Mouse (Mus musculus): ENCODE measurements around the gene Cks1b. TPM values are rescaled to one million over a fixed set of nuclear protein-coding genes. Genes with fewer than 3 reads are reported as not detected.

Gene Cks1b
- polyA plus RNA-seq (2014; fragmentation: Nextera tagmentation; extraction: Ambion mirVana), result 510 and 525 TPM in 2 replicates

GRCm38 (mm10) chr3:89418170-89418860, at the start of gene Cks1b, which contains the start of gene Shc1:
Cks1b (minus strand) TSS chr3:89418383.
Shc1 (plus strand) TSS chr3:89418443.
- Histone ChIP-seq H3K4me2 (ENCODE audit: low read length) (peak within 1 kb of the TSS; percentile 98), H3K36me3 (ENCODE audit: control insufficient read depth, insufficient read depth, low read length) (peaks cover 29% of the 10 kb centered on the region), H3K9ac (ENCODE audit: low read length) (peak within 1 kb of the TSS; percentile 65), H3K4me3 (ENCODE audit: low read depth, low read length) (peak within 1 kb of the TSS; percentile 84), H3K4me1 (replicated peaks; ENCODE audit: control insufficient read depth, insufficient read depth, low read length) (peaks cover 29% of the 10 kb centered on the region), H3K9me3 (ENCODE audit: control insufficient read depth, low read length) (no peaks in the 10 kb centered on the region), H3K27ac (ENCODE audit: low read depth) (peak within 1 kb of the TSS; percentile 98), H3K27me3 (replicated peaks; ENCODE audit: control insufficient read depth, insufficient read depth, low read length) (no peaks in the 10 kb centered on the region)
- WGBS, result under 1% methylated on average over 39 of the region's 39 CpGs
- ATAC-seq (replicated peaks; ENCODE audit: low FRiP score, low TSS enrichment, low read depth) (peak; percentile 93), DNase-seq (ENCODE audit: low spot score) (peak; percentile 95)

- H3K9ac ChIP-seq (ENCODE audit: low read length), result peak overlapping the region; percentile 71
- under 1% methylated on average over 34 of the region's 36 CpGs for WGBS
- peak; percentile 98 for DNase-seq (ENCODE audit: low spot score)
These were observed 41.0 kb upstream of the Cks1b start for GRCm38 (mm10) chr3:89458965-89459807.

GRCm38 (mm10) chr3:89458372-89458964, 40.3 kb upstream of the Cks1b start:
- H3K4me2 ChIP-seq (ENCODE audit: low read length), result peak overlapping the region; percentile 73
- WGBS, result 45% methylated on average over 13 of the region's 13 CpGs
- no peaks in the 10 kb centered on the region for H3K27me3 ChIP-seq (replicated peaks; ENCODE audit: control insufficient read depth, insufficient read depth, low read length)
- peak; percentile 67 for ATAC-seq (replicated peaks; ENCODE audit: low FRiP score, low TSS enrichment, low read depth)
- H3K27ac ChIP-seq (ENCODE audit: low read depth), result peak overlapping the region; percentile 84; the same call in 1 of the 2 replicates
- H3K4me3 ChIP-seq (ENCODE audit: low read depth, low read length), result peak overlapping the region; percentile 73
- no peaks in the 10 kb centered on the region for H3K9me3 ChIP-seq (ENCODE audit: control insufficient read depth, low read length)
- H3K9ac ChIP-seq (ENCODE audit: low read length), result no peak overlapping the region
- H3K4me1 ChIP-seq (replicated peaks; ENCODE audit: control insufficient read depth, insufficient read depth, low read length), result 0 out of 2 replicates have a peak, but pooled peaks cover 3% of the 10 kb centered on the region
- H3K36me3 ChIP-seq (ENCODE audit: control insufficient read depth, insufficient read depth, low read length), result 0 out of 2 replicates have a peak, but pooled peaks cover 6% of the 10 kb centered on the region
- DNase-seq (ENCODE audit: low spot score), result no peak

More at GRCm38 (mm10) chr3:89458965-89459807, 41.0 kb upstream of the Cks1b start:
- Histone ChIP-seq H3K4me3 (ENCODE audit: low read depth, low read length) (peak overlapping the region; percentile 73), H3K4me2 (ENCODE audit: low read length) (peak overlapping the region; percentile 73), H3K27me3 (replicated peaks; ENCODE audit: control insufficient read depth, insufficient read depth, low read length) (no peaks in the 10 kb centered on the region), H3K4me1 (replicated peaks; ENCODE audit: control insufficient read depth, insufficient read depth, low read length) (0 out of 2 replicates have a peak, but pooled peaks cover 3% of the 10 kb centered on the region), H3K9me3 (ENCODE audit: control insufficient read depth, low read length) (no peaks in the 10 kb centered on the region), H3K27ac (ENCODE audit: low read depth) (peak overlapping the region; percentile 84), H3K36me3 (ENCODE audit: control insufficient read depth, insufficient read depth, low read length) (0 out of 2 replicates have a peak, but pooled peaks cover 10% of the 10 kb centered on the region)
- ATAC-seq (replicated peaks; ENCODE audit: low FRiP score, low TSS enrichment, low read depth), result peak; percentile 88

- H3K36me3 ChIP-seq (ENCODE audit: control insufficient read depth, insufficient read depth, low read length), result 0 out of 2 replicates have a peak, but pooled peaks cover 2% of the 10 kb centered on the region
- no peak overlapping the region for H3K9ac ChIP-seq (ENCODE audit: low read length)
- ATAC-seq (replicated peaks; ENCODE audit: low FRiP score, low TSS enrichment, low read depth) (no peak), DNase-seq (ENCODE audit: low spot score) (peak; percentile 90)
- no peaks in the 10 kb centered on the region for H3K9me3 ChIP-seq (ENCODE audit: control insufficient read depth, low read length)
- H3K27ac ChIP-seq (ENCODE audit: low read depth), result no peak overlapping the region
- 37% methylated on average over 10 of the region's 10 CpGs for WGBS
- H3K27me3 ChIP-seq (replicated peaks; ENCODE audit: control insufficient read depth, insufficient read depth, low read length), result no peaks in the 10 kb centered on the region
- H3K4me2 ChIP-seq (ENCODE audit: low read length), result no peak overlapping the region
- H3K4me1 ChIP-seq (replicated peaks; ENCODE audit: control insufficient read depth, insufficient read depth, low read length), result 0 out of 2 replicates have a peak, but pooled peaks cover 3% of the 10 kb centered on the region
- H3K4me3 ChIP-seq (ENCODE audit: low read depth, low read length), result no peak overlapping the region
These were observed 38.8 kb upstream of the Cks1b start for GRCm38 (mm10) chr3:89456726-89457665.

GRCm38 (mm10) chr3:89455786-89456285, 37.7 kb upstream of the Cks1b start:
- DNase-seq (ENCODE audit: low spot score) (no peak), ATAC-seq (replicated peaks; ENCODE audit: low FRiP score, low TSS enrichment, low read depth) (no peak)
- Histone ChIP-seq H3K36me3 (ENCODE audit: control insufficient read depth, insufficient read depth, low read length) (no peaks in the 10 kb centered on the region), H3K27me3 (replicated peaks; ENCODE audit: control insufficient read depth, insufficient read depth, low read length) (no peaks in the 10 kb centered on the region), H3K9ac (ENCODE audit: low read length) (no peak overlapping the region), H3K27ac (ENCODE audit: low read depth) (no peak overlapping the region), H3K4me1 (replicated peaks; ENCODE audit: control insufficient read depth, insufficient read depth, low read length) (0 out of 2 replicates have a peak, but pooled peaks cover 3% of the 10 kb centered on the region), H3K4me3 (ENCODE audit: low read depth, low read length) (no peak overlapping the region), H3K4me2 (ENCODE audit: low read length) (no peak overlapping the region), H3K9me3 (ENCODE audit: control insufficient read depth, low read length) (no peaks in the 10 kb centered on the region)
- WGBS, result 67% methylated on average over 1 of the region's 1 CpGs

GRCm38 (mm10) chr3:89454401-89455177, 36.4 kb upstream of the Cks1b start, which contains the start of gene Pmvk:
Pmvk (plus strand) TSS chr3:89454541.
- H3K36me3 ChIP-seq (ENCODE audit: control insufficient read depth, insufficient read depth, low read length), result no peaks in the 10 kb centered on the region
- no peak within 1 kb of the TSS for H3K9ac ChIP-seq (ENCODE audit: low read length)
- ATAC-seq (replicated peaks; ENCODE audit: low FRiP score, low TSS enrichment, low read depth), result no peak
- H3K9me3 ChIP-seq (ENCODE audit: control insufficient read depth, low read length), result no peaks in the 10 kb centered on the region
- no peaks in the 10 kb centered on the region for H3K27me3 ChIP-seq (replicated peaks; ENCODE audit: control insufficient read depth, insufficient read depth, low read length)
- H3K27ac ChIP-seq (ENCODE audit: low read depth), result no peak within 1 kb of the TSS
- DNase-seq (ENCODE audit: low spot score), result no peak
- WGBS, result 52% methylated on average over 10 of the region's 10 CpGs
- no peak within 1 kb of the TSS for H3K4me3 ChIP-seq (ENCODE audit: low read depth, low read length)
- H3K4me2 ChIP-seq (ENCODE audit: low read length), result no peak within 1 kb of the TSS
- 0 out of 2 replicates have a peak, but pooled peaks cover under 1% of the 10 kb centered on the region for H3K4me1 ChIP-seq (replicated peaks; ENCODE audit: control insufficient read depth, insufficient read depth, low read length)

GRCm38 (mm10) chr3:89451916-89452315, 33.7 kb upstream of the Cks1b start:
- Histone ChIP-seq H3K9ac (ENCODE audit: low read length) (no peak overlapping the region), H3K4me3 (ENCODE audit: low read depth, low read length) (no peak overlapping the region)
- ATAC-seq (replicated peaks; ENCODE audit: low FRiP score, low TSS enrichment, low read depth), result no peak

More at GRCm38 (mm10) chr3:89451916-89452315, 33.7 kb upstream of the Cks1b start:
- no peak for DNase-seq (ENCODE audit: low spot score)
- H3K4me2 ChIP-seq (ENCODE audit: low read length), result no peak overlapping the region
- H3K27me3 ChIP-seq (replicated peaks; ENCODE audit: control insufficient read depth, insufficient read depth, low read length), result no peaks in the 10 kb centered on the region
- H3K36me3 ChIP-seq (ENCODE audit: control insufficient read depth, insufficient read depth, low read length), result peaks cover 11% of the 10 kb centered on the region; the same call in 1 of the 2 replicates
- WGBS, result 96% methylated on average over 1 of the region's 1 CpGs
- H3K27ac ChIP-seq (ENCODE audit: low read depth), result no peak overlapping the region
- no peaks in the 10 kb centered on the region for H3K9me3 ChIP-seq (ENCODE audit: control insufficient read depth, low read length)
- H3K4me1 ChIP-seq (replicated peaks; ENCODE audit: control insufficient read depth, insufficient read depth, low read length), result 0 out of 2 replicates have a peak, but pooled peaks cover 4% of the 10 kb centered on the region

Measured in intestine, embryonic 14.5 days (tissue).